Mouse (Mus musculus) neural tube, embryonic 14.5 days (tissue): ENCODE results near the gene Pitpnm1. TPM values are rescaled to one million over a fixed set of nuclear protein-coding genes. Genes with fewer than 3 reads are reported as not detected.

ENCODE experiments used
- ATAC-seq: fragments of 200-750 bp; cut with Nextera tagmentation; 2 replicates; pipeline ENCODE4 v1.8.0; 2017; ENCODE audit warnings: low read depth, mild to moderate bottlenecking, moderate TSS enrichment, moderate library complexity
- H3K27ac ChIP-seq: fragments of 300-500 bp; sonication (generic); 2 replicates; pipeline ENCODE4 v1.5.1; 2014; ENCODE audit warnings: low read depth, mild to moderate bottlenecking, control low read depth, low read length, moderate library complexity, mixed read lengths
- H3K27me3 ChIP-seq: fragments of 300-500 bp; sonication (generic); 2 replicates; pipeline ENCODE4 v1.6.1; 2014; ENCODE audit warnings: low read length; ENCODE audit not compliant: control insufficient read depth, insufficient read depth
- H3K36me3 ChIP-seq: fragments of 300-500 bp; sonication (generic); 2 replicates; pipeline ENCODE4 v1.6.1; 2014; ENCODE audit warnings: low read length, mixed read lengths; ENCODE audit not compliant: control insufficient read depth, insufficient read depth
- H3K4me1 ChIP-seq: fragments of 300-500 bp; sonication (generic); 2 replicates; pipeline ENCODE4 v1.6.1; 2014; ENCODE audit warnings: low read length; ENCODE audit not compliant: control insufficient read depth, insufficient read depth
- H3K4me2 ChIP-seq: fragments of 300-500 bp; sonication (generic); 2 replicates; pipeline ENCODE4 v1.6.1; 2014; ENCODE audit warnings: mild to moderate bottlenecking, low read depth, low read length, control low read depth
- H3K4me3 ChIP-seq: fragments of 300-500 bp; sonication (generic); 2 replicates; pipeline ENCODE4 v1.5.1; 2014; ENCODE audit warnings: low read depth, low read length, control low read depth, mixed read lengths
- H3K9ac ChIP-seq: fragments of 300-500 bp; sonication (generic); replicated peaks from 2 replicates; pipeline ENCODE4 v1.6.1; 2014; ENCODE audit warnings: low read depth, mild to moderate bottlenecking, control low read depth, low read length, mixed read lengths
- H3K9me3 ChIP-seq: fragments of 300-500 bp; sonication (generic); 2 replicates; pipeline ENCODE4 v1.6.1; 2016; ENCODE audit warnings: low read length; ENCODE audit not compliant: control insufficient read depth
- WGBS: fragments of 180-500 bp; shearing (Covaris S2); extraction: QIAGEN DNeasy Blood & Tissue Kit; methylation state at CpG from one replicate; pipeline ENCODE4 v1.1.7; 2014; 5-methylcytosine and 5-hydroxymethylcytosine counted together
- polyA plus RNA-seq: library from polyadenylated mRNA; unstranded; fragments of >200 nt; fragmentation: Nextera tagmentation; extraction: Ambion mirVana; gene quantifications from 2 replicates; pipeline ENCODE4 v1.2.1, GENCODE M21; 2014

Pitpnm1 gene
- polyA plus RNA-seq, 1 experiment from 2014 or later, result 76.5 TPM

- Histone ChIP-seq H3K9me3 (no peaks in the 10 kb centered on the region), H3K36me3 (no peaks in the 10 kb centered on the region), H3K27me3 (no peaks in the 10 kb centered on the region), H3K4me2 (no peak overlapping the region), H3K9ac (no peak overlapping the region), H3K4me3 (no peak overlapping the region), H3K4me1 (peaks cover 16% of the 10 kb centered on the region), H3K27ac (no peak overlapping the region)
- no peak for ATAC-seq
- WGBS, result 84% methylated on average over 16 of the region's 16 CpGs
Measured at GRCm38 (mm10) chr19:4144550-4145498, 45.0 kb downstream of the Pitpnm1 start.

DNA sequence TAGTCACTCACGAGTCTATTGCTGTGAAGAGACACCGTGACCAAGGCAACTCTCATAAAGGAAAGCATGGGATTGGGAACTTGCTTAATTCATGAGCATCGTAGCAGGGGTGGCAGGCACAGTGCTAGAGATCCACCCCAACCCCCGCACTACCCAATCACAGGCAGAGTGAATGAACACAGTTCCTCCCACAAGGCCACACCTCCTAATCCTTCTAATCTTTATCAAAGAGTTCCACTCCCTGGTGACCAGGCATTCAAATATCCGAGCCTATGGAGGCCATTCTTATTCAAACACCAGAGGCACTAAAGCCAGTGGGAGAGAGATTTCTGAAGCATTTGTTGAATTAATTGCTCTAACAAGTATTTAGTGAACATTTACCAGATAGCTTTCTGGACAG, 46.1 kb downstream of the Pitpnm1 start:
- Histone ChIP-seq H3K4me1 (peaks cover 20% of the 10 kb centered on the region), H3K9ac (no peak overlapping the region), H3K27ac (no peak overlapping the region), H3K36me3 (peaks cover 6% of the 10 kb centered on the region; the same call in 1 of the 2 replicates), H3K9me3 (no peaks in the 10 kb centered on the region), H3K4me2 (no peak overlapping the region), H3K27me3 (no peaks in the 10 kb centered on the region), H3K4me3 (no peak overlapping the region)
- 88% methylated on average over 5 of the region's 5 CpGs for WGBS
- no peak for ATAC-seq

DNA sequence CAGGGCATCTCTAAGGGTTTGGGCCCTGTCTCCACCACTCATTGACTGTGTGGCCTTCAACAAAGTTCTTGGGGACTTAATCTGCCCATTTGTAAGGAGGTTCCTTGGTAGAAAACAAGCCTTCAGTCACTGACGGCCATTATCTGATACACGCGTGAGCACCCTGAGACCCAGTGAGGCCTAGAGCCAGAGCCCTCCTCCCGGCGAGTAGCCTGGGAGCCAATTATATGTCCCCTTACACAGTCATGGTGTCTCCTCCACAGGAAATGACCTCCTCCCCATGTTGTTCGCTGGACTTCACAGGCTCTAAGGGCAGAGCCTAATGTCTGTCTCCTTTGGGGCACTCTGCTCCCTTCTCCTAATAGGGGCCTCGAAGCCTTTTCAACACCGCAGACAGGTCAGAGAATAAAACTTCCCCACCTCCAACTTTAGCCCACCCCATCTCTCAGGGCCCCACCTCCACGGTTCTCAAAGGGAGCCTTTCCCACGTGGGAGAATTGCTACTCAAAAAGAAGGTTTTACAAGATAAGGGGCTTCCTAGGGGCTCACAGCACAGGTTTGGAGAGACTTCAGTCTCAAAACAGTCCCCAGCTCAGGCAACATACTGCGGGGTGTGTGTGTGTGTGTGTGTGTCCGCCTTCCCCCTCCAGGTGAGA, 46.7 kb downstream of the Pitpnm1 start:
- Histone ChIP-seq H3K27ac (no peak overlapping the region), H3K27me3 (no peaks in the 10 kb centered on the region), H3K9ac (no peak overlapping the region), H3K4me2 (no peak overlapping the region), H3K9me3 (no peaks in the 10 kb centered on the region), H3K36me3 (peaks cover 11% of the 10 kb centered on the region; the same call in 1 of the 2 replicates), H3K4me1 (peaks cover 20% of the 10 kb centered on the region), H3K4me3 (no peak overlapping the region)
- ATAC-seq, result no peak
- 64% methylated on average over 12 of the region's 12 CpGs for WGBS

- no peaks in the 10 kb centered on the region for H3K27me3 ChIP-seq
- H3K27ac ChIP-seq, result no peak overlapping the region
- ATAC-seq, result no peak
- no peaks in the 10 kb centered on the region for H3K9me3 ChIP-seq
- H3K9ac ChIP-seq, result no peak overlapping the region
- peaks cover 12% of the 10 kb centered on the region; the same call in 1 of the 2 replicates for H3K36me3 ChIP-seq
- no peak overlapping the region for H3K4me3 ChIP-seq
- WGBS, result 51% methylated on average over 3 of the region's 3 CpGs
- peaks cover 20% of the 10 kb centered on the region for H3K4me1 ChIP-seq
- no peak overlapping the region for H3K4me2 ChIP-seq
Measured at GRCm38 (mm10) chr19:4147022-4147405, 47.2 kb downstream of the Pitpnm1 start.

DNA sequence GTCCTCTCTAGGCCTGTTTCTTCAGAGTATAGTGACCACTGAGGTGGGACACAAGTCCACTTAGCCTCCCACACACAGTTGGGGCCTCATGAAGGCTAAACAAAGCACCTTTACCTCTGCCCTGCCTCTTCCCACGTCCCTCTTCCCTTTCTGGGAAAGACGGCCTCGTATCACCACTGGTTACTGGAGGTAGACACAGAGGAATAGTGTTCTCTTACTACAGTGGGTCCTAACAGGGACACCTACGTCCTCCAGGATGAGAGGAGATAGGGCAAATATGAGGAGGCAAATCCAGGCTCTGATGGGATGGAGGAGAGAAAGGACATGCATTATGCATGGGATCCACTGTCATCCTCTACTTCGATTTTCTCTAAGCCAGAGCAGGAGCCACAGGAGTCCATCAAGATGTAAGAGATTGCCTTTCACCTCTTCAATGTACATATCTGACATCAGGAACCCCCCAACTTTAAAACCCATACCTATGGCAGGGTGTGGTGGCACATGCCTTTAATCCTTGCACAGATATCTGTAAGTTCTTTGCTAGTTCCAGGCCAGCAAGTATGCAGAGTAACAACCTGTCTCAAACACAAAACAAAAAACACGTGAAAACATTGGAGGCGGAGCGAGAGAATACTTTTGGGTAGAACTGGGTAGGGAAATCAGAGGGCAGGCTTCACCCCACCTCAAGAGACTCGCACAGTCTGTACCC, 48.1 kb downstream of the Pitpnm1 start:
- peak overlapping the region; percentile 90 for H3K4me3 ChIP-seq
- H3K9ac ChIP-seq, result peak overlapping the region; percentile 76
- peak overlapping the region; percentile 67; the same call in 1 of the 2 replicates for H3K27ac ChIP-seq
- H3K4me2 ChIP-seq, result peak overlapping the region; percentile 89
- no peaks in the 10 kb centered on the region for H3K27me3 ChIP-seq
- no peaks in the 10 kb centered on the region for H3K9me3 ChIP-seq
- peak; percentile 35 for ATAC-seq
- WGBS, result 35% methylated on average over 9 of the region's 9 CpGs
- H3K4me1 ChIP-seq, result peaks cover 20% of the 10 kb centered on the region
- H3K36me3 ChIP-seq, result peaks cover 12% of the 10 kb centered on the region; the same call in 1 of the 2 replicates

- Histone ChIP-seq H3K4me3 (peak within 1 kb of the TSS; percentile 90), H3K27ac (peak within 1 kb of the TSS; percentile 67), H3K4me1 (peaks cover 20% of the 10 kb centered on the region), H3K27me3 (no peaks in the 10 kb centered on the region), H3K9ac (peak within 1 kb of the TSS; percentile 76), H3K9me3 (no peaks in the 10 kb centered on the region), H3K36me3 (peaks cover 12% of the 10 kb centered on the region; the same call in 1 of the 2 replicates), H3K4me2 (peak within 1 kb of the TSS; percentile 89)
- peak; percentile 95 for ATAC-seq
- WGBS, result 1% methylated on average over 29 of the region's 33 CpGs
Measured at GRCm38 (mm10) chr19:4148491-4148806, 48.7 kb downstream of the Pitpnm1 start, which contains the start of gene Coro1b. TSS of gene Coro1b (plus strand) at chr19:4148619.

DNA sequence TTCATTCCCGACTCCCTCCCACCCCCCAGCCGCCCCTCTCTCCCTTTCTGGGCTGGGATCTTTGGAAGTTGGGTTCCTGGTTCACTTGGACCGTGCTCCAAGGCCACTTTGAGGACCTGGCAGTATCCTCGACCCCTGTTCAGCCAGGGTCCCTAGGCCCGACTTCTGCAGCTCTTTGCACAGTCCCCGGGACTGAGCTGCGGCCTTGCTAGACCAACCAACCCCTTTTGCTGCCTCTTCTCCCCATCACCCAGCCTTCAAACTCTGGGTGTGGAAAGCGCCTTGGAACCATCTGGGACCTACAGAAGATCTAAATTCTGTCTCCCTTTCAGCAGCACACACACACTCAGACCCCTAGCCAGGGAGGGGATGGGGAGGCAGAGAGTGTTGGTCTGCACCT, 49.0 kb downstream of the Pitpnm1 start:
- WGBS, result 6% methylated on average over 8 of the region's 8 CpGs
- peak overlapping the region; percentile 67 for H3K27ac ChIP-seq
- H3K4me2 ChIP-seq, result peak overlapping the region; percentile 89
- no peaks in the 10 kb centered on the region for H3K9me3 ChIP-seq
- peak overlapping the region; percentile 76 for H3K9ac ChIP-seq
- peaks cover 20% of the 10 kb centered on the region for H3K4me1 ChIP-seq
- peak; percentile 15 for ATAC-seq
- H3K4me3 ChIP-seq, result peak overlapping the region; percentile 90
- peaks cover 12% of the 10 kb centered on the region; the same call in 1 of the 2 replicates for H3K36me3 ChIP-seq
- no peaks in the 10 kb centered on the region for H3K27me3 ChIP-seq

- ATAC-seq, result no peak
- WGBS, result 89% methylated on average over 11 of the region's 11 CpGs
- Histone ChIP-seq H3K9ac (no peak overlapping the region; the same call in 1 of the 2 replicates), H3K4me2 (peak overlapping the region; percentile 89), H3K4me3 (peak overlapping the region; percentile 90), H3K27ac (no peak overlapping the region), H3K36me3 (peaks cover 12% of the 10 kb centered on the region; the same call in 1 of the 2 replicates), H3K4me1 (peaks cover 20% of the 10 kb centered on the region), H3K9me3 (no peaks in the 10 kb centered on the region), H3K27me3 (no peaks in the 10 kb centered on the region)
Measured at GRCm38 (mm10) chr19:4149283-4149682, 49.5 kb downstream of the Pitpnm1 start.
